Mouse (Mus musculus) right cerebral cortex, adult 18-20 months (tissue): ENCODE measurements around the gene Mob3a.

ENCODE experiments used
- DNase-seq: peaks from one replicate; pipeline ENCODE4 v3.0.0; 2022; ENCODE audit warnings: mixed read lengths

The Mob3a gene

GRCm38 (mm10) chr10:80677128-80677875 lies 24.5 kb downstream of the Mob3a start:
- DNase-seq, result no peak

GRCm38 (mm10) chr10:80676198-80676928 lies 25.4 kb downstream of the Mob3a start:
- peak; percentile 99 for DNase-seq

GRCm38 (mm10) chr10:80675405-80676197 lies 26.2 kb downstream of the Mob3a start:
- DNase-seq, result peak; percentile 35

GRCm38 (mm10) chr10:80674851-80675404 lies 26.8 kb downstream of the Mob3a start:
- no peak for DNase-seq

- DNase-seq, result no peak
Observed at GRCm38 (mm10) chr10:80674161-80674711, 27.5 kb downstream of the Mob3a start.

GRCm38 (mm10) chr10:80673690-80674089 lies 28.1 kb downstream of the Mob3a start:
- no peak for DNase-seq

GRCm38 (mm10) chr10:80671936-80672690 lies 29.7 kb downstream of the Mob3a start:
- no peak for DNase-seq

- DNase-seq, result no peak
Observed at GRCm38 (mm10) chr10:80671251-80671650, 30.5 kb downstream of the Mob3a start.

GRCm38 (mm10) chr10:80670531-80670930 lies 31.2 kb downstream of the Mob3a start:
- DNase-seq, result no peak

- no peak for DNase-seq
Observed at GRCm38 (mm10) chr10:80669737-80670485, 31.9 kb downstream of the Mob3a start.

- no peak for DNase-seq
Observed at GRCm38 (mm10) chr10:80669018-80669417, 32.8 kb downstream of the Mob3a start.

- DNase-seq, result no peak
Observed at GRCm38 (mm10) chr10:80668614-80669013, 33.2 kb downstream of the Mob3a start.

GRCm38 (mm10) chr10:80666837-80667412 lies 34.9 kb downstream of the Mob3a start:
- no peak for DNase-seq

GRCm38 (mm10) chr10:80665981-80666733 lies 35.6 kb downstream of the Mob3a start:
- DNase-seq, result no peak

GRCm38 (mm10) chr10:80665459-80665858 lies 36.3 kb downstream of the Mob3a start:
- DNase-seq, result no peak

GRCm38 (mm10) chr10:80665016-80665380 lies 36.8 kb downstream of the Mob3a start:
- DNase-seq, result no peak

GRCm38 (mm10) chr10:80664197-80665015 lies 37.4 kb downstream of the Mob3a start:
- DNase-seq, result peak; percentile 53

GRCm38 (mm10) chr10:80663485-80664196 lies 38.1 kb downstream of the Mob3a start:
- no peak for DNase-seq

GRCm38 (mm10) chr10:80661149-80661548 lies 40.6 kb downstream of the Mob3a start:
- no peak for DNase-seq
